Mouse (Mus musculus) liver, embryonic 14.5 days (tissue): ENCODE data around the gene Sh3rf1. TPM values are rescaled to one million over a fixed set of nuclear protein-coding genes. Genes with fewer than 3 reads are reported as not detected.

Experiments used
- ATAC-seq: fragments of 200-750 bp; cut with Nextera tagmentation; 2 replicates; pipeline ENCODE4 v1.8.0; 2017; ENCODE audit warnings: moderate number of reproducible peaks, mild to moderate bottlenecking, moderate library complexity; ENCODE audit not compliant: insufficient read depth
- DNase-seq, 3 experiments: peaks; one replicate each; pipeline ENCODE4 v3.0.0-alpha.2; 2012 to 2013; ENCODE audit warnings: low read depth in 3 of 3, low spot score in 3 of 3
- H3K27ac ChIP-seq: fragments of 300-500 bp; sonication (generic); 2 replicates; pipeline ENCODE4 v1.5.1; 2014; ENCODE audit warnings: moderate library complexity, mild to moderate bottlenecking, control low read depth, inconsistent platforms
- H3K27me3 ChIP-seq: fragments of 300-500 bp; sonication (generic); 2 replicates; pipeline ENCODE4 v1.6.1; 2014; ENCODE audit warnings: mild to moderate bottlenecking, low read length, moderate library complexity; ENCODE audit not compliant: control insufficient read depth, insufficient read depth
- H3K36me3 ChIP-seq: fragments of 300-500 bp; sonication (generic); replicated peaks from 2 replicates; pipeline ENCODE4 v1.6.1; 2014; ENCODE audit warnings: low read depth; ENCODE audit not compliant: control insufficient read depth, insufficient read depth
- H3K4me1 ChIP-seq, 2 experiments: fragments of 200-500 bp in 1 of 2; fragments of 300-500 bp in 1 of 2; sonication (generic) in 1 of 2; replicated peaks; 2 replicates each; pipeline ENCODE4 v1.6.1; 2012 to 2014; ENCODE audit warnings: antibody characterized with exemption in 1 of 2, inconsistent platforms in 1 of 2, low read length in 1 of 2; ENCODE audit not compliant: control insufficient read depth in 2 of 2, insufficient read depth in 2 of 2
- H3K4me2 ChIP-seq: fragments of 300-500 bp; sonication (generic); 2 replicates; pipeline ENCODE4 v1.6.1; 2014; ENCODE audit warnings: low read depth, mild to moderate bottlenecking, control low read depth, moderate library complexity
- H3K4me3 ChIP-seq, 2 experiments: fragments of 200-500 bp in 1 of 2; fragments of 300-500 bp in 1 of 2; sonication (generic) in 1 of 2; 2 replicates each; pipeline ENCODE4 v1.5.1; 2012 to 2014; ENCODE audit warnings: low read depth in 2 of 2, low read length in 2 of 2, mild to moderate bottlenecking in 2 of 2, control low read depth in 1 of 2, inconsistent platforms in 1 of 2, moderate library complexity in 1 of 2; ENCODE audit not compliant: insufficient read depth in 1 of 2
- H3K9ac ChIP-seq: fragments of 300-500 bp; sonication (generic); replicated peaks from 2 replicates; pipeline ENCODE4 v1.6.1; 2014; ENCODE audit warnings: mild to moderate bottlenecking, control low read depth, moderate library complexity
- H3K9me3 ChIP-seq: fragments of 300-500 bp; sonication (generic); 2 replicates; pipeline ENCODE4 v1.6.1; 2016; ENCODE audit warnings: low read length, mixed read lengths; ENCODE audit not compliant: control insufficient read depth
- CTCF ChIP-seq: IDR thresholded peaks from 2 replicates; pipeline ENCODE4 v1.5.1; 2016; ENCODE audit warnings: antibody characterized with exemption, low read depth, control low read depth
- EP300 ChIP-seq: IDR thresholded peaks from 2 replicates; pipeline ENCODE4 v1.6.1; 2016; ENCODE audit warnings: antibody characterized with exemption, low read depth
- WGBS: fragments of 180-500 bp; shearing (Covaris S2); extraction: QIAGEN DNeasy Blood & Tissue Kit; methylation state at CpG from one replicate; pipeline ENCODE4 v1.1.7; 2014; ENCODE audit not compliant: insufficient replicate concordance; 5-methylcytosine and 5-hydroxymethylcytosine counted together
- polyA plus RNA-seq, 2 experiments: library from polyadenylated mRNA; depleted of rRNA in 1 of 2; stranded (reverse) in 1 of 2; unstranded in 1 of 2; fragments of >200 nt; fragmentation: Nextera tagmentation in 1 of 2; extraction: Ambion mirVana in 1 of 2; gene quantifications; 2 replicates each; pipeline versions ENCODE4 v1.2.1 to v1.2.3; 2012 to 2014

The Sh3rf1 gene
- polyA plus RNA-seq, 2 experiments, result 0.61 to 0.85 TPM

- DNase-seq, result no peak
- Histone ChIP-seq H3K4me1 (peaks cover 0 to 2% of the 10 kb centered on the region in 2 experiments; a peak in 1 of 4 replicates), H3K27me3 (no peaks in the 10 kb centered on the region), H3K9me3 (no peaks in the 10 kb centered on the region), H3K4me2 (no peak overlapping the region), H3K27ac (no peak overlapping the region), H3K36me3 (no peaks in the 10 kb centered on the region), H3K9ac (no peak overlapping the region), H3K4me3 (no peak overlapping the region)
- TF ChIP-seq CTCF, result no peak
- TF ChIP-seq EP300, result no peak
- ATAC-seq, result no peak
Measured at GRCm38 (mm10) chr8:61437305-61437605, 213.6 kb downstream of the Sh3rf1 start.

- Histone ChIP-seq H3K27me3 (no peaks in the 10 kb centered on the region), H3K9ac (no peak overlapping the region), H3K36me3 (no peaks in the 10 kb centered on the region), H3K27ac (no peak overlapping the region), H3K9me3 (no peaks in the 10 kb centered on the region), H3K4me2 (no peak overlapping the region), H3K4me3 (no peak overlapping the region), H3K4me1 (no peaks in the 10 kb centered on the region)
- whole genome bisulfite sequencing, result 77% methylated on average over 3 of the region's 3 CpGs
- ATAC-seq (no peak), DNase-seq (no peak)
- TF ChIP-seq CTCF (no peak), EP300 (no peak)
Measured at GRCm38 (mm10) chr8:61442988-61443387, 219.3 kb downstream of the Sh3rf1 start.

- H3K36me3 ChIP-seq, result no peaks in the 10 kb centered on the region
- WGBS, result 58% methylated on average over 3 of the region's 3 CpGs
- no peaks in the 10 kb centered on the region for H3K9me3 ChIP-seq
- no peaks in the 10 kb centered on the region for H3K4me1 ChIP-seq
- TF ChIP-seq EP300 (no peak), CTCF (no peak)
- ATAC-seq (no peak), DNase-seq (no peak)
- no peak overlapping the region for H3K4me2 ChIP-seq
- H3K4me3 ChIP-seq, result no peak overlapping the region
- no peak overlapping the region for H3K9ac ChIP-seq
- H3K27ac ChIP-seq, result no peak overlapping the region
- H3K27me3 ChIP-seq, result no peaks in the 10 kb centered on the region
Measured at GRCm38 (mm10) chr8:61444358-61444757, 220.7 kb downstream of the Sh3rf1 start.

Other genes with a start within 250 kb of the Sh3rf1 start
- 19.2 and 28.1 TPM in 2 replicates for gene Clcn3, start 240.6 kb upstream of the Sh3rf1 start, polyA plus RNA-seq (2012; rRNA removed)
- gene Clcn3, start 240.6 kb upstream of the Sh3rf1 start, polyA plus RNA-seq (2014; fragmentation: Nextera tagmentation; extraction: Ambion mirVana), result 34.6 and 38.2 TPM in 2 replicates
- gene Nek1, start 230.7 kb upstream of the Sh3rf1 start, polyA plus RNA-seq (2012; rRNA removed), result 1.5 and 2.6 TPM in 2 replicates
- 6.7 and 8.5 TPM in 2 replicates for gene Nek1, start 230.7 kb upstream of the Sh3rf1 start, polyA plus RNA-seq (2014; fragmentation: Nextera tagmentation; extraction: Ambion mirVana)